Mouse (Mus musculus): ENCODE results near the gene Shq1.
A peak's percentile ranks its signal among the peaks of the same experiment; 100 is the strongest.

The Shq1 gene

DNA sequence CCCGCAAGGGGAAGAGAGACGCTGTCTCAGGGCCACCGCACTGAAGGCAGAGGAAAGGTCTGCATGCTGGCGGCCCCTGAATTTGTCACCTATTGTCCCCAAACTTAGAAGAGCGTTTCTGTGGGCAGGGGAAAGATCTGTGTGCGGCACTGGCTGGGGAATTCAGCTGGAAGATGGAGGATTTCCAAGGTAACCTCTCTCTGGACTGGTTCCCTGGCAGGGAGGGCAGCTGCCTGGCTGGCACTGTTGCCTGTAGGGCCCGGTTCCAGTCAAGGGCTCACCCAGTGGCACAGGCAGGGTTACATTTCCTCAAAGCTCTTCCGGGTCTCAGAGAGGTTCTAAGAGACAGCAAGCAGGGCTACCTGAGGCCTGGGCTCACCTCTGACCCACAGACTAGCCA, 138.6 kb downstream of the Shq1 start:
- DNase-seq (ENCODE audit: low spot score in 2 of 2), result peak; percentile 38 to 56

DNA sequence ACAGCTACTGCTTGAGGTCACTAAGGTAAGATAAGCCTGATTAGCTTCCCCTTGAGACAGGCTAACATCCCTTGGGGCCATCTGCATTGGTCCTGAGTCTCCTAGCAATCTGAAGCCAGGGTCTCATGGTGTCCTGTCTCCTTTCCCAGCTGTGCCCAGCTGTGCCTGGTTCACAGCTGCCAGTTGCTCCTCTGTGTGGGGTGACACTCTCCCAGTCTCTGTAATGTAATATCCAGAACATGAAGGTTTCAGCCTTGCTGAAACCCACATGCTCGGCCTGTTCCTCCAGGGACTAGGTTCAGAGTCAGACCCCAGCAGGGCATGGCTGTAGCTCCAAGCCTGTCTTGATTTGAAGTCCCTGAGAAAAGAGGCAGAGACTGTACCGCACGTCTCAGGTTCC, 141.3 kb downstream of the Shq1 start:
- DNase-seq (ENCODE audit: low spot score in 2 of 2), result no peak

DNA sequence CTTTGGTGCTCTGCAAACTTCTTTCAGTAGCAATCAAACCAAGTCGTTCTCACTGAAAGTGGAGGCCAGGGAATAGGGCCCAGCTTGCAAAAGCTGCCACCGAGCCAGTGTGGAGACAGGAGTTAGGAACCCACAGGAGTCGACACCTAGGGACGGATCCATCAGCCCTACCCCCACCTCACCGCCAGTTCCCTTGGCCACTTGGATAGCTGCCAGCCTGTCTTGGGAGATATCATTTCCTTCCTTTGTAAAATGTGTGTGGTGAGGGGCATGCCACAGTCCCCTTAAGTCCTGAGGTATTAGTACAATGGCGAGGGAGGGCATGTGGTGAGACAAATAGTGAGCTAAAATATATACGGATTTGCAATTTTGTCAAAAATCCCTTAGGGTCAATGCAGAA, 142.4 kb downstream of the Shq1 start:
- DNase-seq (ENCODE audit: low spot score in 2 of 2), result no peak

DNA sequence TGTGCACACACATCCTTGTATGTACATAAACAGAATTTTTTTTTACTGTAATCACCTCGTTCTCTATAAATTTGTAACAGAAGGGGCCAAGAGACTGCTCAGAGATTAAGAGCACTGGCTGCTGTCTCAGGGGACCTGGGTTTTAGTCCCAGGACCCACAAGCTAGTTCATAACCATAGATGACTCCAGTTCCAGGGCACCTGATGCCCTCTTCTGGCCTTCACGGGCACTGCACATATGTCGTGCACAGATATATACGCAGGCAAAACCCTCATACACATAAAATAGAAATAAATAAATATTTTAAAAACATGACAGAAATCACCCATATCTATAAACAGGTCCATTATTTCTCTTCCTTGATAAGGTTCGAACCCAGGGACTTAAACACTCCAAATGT, 143.0 kb downstream of the Shq1 start:
- no peak for DNase-seq (ENCODE audit: low spot score in 2 of 2)

DNA sequence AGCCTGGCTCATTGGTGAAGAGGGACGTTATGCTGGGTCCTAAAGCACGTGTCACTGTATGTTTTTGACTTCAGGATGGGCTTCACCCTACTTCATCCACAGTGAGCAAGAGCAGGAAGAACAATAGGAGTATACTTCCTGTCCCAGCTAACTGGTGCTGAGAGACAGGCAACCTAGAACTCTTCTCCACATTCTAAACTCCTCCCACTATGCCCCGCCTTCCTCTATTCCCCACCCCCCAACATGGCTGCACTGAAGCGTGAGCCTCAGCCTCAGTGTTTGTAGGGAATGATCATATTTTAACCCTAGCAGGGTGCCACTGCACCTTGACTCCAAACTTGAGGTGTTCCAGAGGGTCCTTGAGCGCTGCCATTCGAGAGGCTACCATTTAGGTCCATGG, 143.8 kb downstream of the Shq1 start:
- DNase-seq (ENCODE audit: low spot score in 2 of 2), result no peak

DNA sequence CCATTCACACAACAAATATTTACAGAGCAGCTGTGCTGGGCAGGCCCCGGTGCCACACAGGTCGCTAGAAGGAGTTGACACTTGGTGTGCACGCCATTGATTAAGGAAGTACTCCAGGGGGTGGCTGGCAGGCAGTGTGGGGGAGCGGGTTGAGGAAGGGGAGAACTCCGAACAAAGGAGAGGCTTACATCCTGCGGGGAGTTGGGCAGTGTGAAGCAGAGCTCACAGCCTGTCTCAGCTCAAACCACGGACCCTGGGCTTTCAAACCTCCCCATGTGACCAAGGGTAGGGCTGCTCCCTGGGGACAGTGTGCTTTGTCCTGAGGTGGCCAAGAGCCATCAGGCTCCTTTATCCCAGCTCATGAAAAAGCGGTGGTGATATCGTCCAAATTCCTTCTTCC, 144.9 kb downstream of the Shq1 start:
- no peak for DNase-seq (ENCODE audit: low spot score in 2 of 2)

DNA sequence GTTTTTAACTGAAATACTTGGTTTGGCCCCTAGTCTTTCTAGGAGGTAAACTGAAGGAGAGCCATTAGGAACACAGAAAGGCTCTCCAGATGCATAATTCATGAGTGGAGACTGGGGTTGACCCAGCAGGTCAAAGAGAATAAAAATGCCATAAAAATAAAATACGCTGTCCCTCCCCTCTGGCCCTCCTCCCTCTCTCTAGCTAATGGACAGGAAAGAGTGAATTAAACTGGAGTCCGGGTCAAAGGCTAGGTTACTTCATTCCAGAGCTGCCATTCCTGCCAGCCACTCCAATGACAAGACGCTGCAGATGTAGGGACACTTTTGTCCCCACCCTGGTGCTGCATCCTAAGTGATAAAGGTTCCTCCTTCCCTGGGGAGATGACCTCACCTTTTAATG, 145.5 kb downstream of the Shq1 start:
- DNase-seq (ENCODE audit: low spot score in 2 of 2), result no peak

DNA sequence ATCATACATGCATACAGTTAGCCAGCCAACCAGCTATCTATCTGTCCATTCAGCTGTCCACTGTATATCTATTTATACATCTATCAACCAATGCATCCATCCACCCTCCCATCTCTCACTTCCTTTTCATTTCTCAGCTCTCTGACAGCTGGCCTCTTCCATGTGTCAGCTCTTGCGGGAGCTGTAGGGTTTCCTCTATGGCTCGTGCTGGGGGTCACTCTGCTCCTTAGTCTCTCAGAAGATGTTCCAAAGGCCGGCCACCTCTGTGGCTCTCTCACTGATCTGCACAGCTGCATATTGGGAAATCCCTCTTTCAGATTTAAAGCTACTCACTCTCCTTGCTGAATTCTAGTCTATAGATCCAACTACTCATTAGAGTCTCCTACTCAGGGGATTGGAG, 148.5 kb downstream of the Shq1 start:
- no peak for DNase-seq (ENCODE audit: low spot score in 2 of 2)

DNA sequence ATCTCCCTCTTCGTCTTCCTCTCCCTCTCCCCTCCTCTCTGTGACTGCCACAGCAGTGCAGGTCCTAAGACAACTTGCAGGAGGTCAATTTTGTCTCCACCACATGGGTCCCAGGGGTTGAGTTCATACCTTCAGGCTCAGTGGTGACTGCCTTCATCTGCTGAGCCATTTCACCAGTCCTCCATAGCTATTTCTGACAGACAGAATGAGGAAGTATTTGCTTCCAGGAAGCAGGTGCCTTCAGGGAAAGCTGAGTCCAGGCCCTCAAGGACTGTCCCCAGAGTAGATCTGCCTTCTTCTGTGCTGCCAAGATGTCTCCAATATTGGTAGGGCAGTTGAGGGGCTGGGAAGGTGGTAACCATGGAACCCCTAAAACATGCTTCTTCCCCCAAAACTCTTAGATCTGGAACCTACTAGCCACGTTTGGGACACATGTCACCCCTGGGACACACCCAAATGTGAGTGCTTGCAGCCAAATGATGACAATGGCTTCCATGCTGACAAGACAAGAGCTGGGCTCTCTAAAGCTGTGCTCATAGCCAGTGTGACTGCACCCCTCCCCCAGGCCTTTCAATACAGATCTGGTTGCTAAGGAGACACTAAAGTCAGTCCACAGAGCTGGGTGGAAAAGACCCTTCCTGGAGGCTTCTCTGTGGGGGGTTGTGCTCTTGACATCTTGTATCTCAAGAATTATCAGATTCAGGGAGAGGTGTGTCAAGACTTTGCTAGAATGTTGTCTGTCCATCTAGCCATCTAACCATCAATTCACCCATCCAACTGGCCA, 149.2 kb downstream of the Shq1 start:
- DNase-seq (ENCODE audit: low spot score in 2 of 2), result peak; percentile 46 to 56

DNA sequence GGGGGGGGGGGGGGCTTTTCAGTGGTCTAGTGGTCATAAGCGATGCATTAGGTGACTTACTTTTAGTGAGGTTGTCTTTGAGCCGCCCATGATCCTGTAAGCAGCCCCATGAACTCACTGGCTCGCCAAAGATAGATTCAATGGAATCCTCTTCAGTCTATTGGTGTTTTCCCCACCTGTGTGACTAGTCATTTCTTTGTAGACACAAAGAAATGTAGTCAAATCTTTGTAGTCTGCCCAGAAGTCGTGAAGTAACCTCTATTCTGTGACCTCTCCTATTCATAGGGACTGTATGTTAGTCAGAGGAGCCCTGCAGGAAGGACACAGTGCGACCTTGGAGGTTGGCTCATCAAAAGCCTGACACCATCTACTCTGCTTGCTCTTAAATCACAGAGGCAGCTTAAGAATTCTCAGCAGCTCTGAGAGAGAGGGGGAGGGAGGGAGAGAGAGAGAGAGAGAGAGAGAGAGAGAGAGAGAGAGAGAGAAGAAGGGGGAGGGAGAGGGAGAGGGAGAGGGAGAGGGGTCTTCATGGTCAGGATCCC, 150.3 kb downstream of the Shq1 start:
- DNase-seq (ENCODE audit: low spot score in 2 of 2), result no peak

DNA sequence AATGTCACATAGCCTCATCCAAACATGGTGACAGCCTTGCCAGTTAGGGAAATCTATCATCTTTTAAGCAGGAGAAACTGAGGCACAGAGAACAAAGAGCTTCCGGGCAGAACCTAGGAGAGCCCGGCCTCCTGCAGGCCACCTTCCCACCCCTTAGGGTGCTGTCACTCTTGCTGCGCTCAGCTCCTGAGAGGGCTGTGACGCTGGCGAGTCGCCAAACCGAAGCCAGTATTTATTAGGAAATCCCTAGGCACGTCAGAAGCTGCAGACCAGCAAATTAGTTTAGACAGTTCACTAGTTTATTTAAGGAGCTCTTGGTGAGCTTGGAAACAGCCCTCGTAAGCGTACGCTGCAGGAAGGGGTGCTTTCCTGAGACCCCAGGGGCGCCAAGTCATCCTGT, 151.1 kb downstream of the Shq1 start:
- DNase-seq (ENCODE audit: low spot score in 2 of 2), result peak in 1 of 2 experiments; percentile 47
